Mouse (Mus musculus) liver, embryonic 14.5 days (tissue): ENCODE measurements at regions not wholly inside any gene's neighbourhood (a gene's known extent, or its start where the extent isn't known, plus 50 kb on each side); places are given as distances from the start of the nearest gene placed in this dataset.

Source experiments
- ATAC-seq: fragments of 200-750 bp; cut with Nextera tagmentation; 2 replicates; pipeline ENCODE4 v1.8.0; 2017; ENCODE audit warnings: moderate number of reproducible peaks, mild to moderate bottlenecking, moderate library complexity; ENCODE audit not compliant: insufficient read depth
- DNase-seq, 3 experiments: peaks; one replicate each; pipeline ENCODE4 v3.0.0-alpha.2; 2012 to 2013; ENCODE audit warnings: low read depth in 3 of 3, low spot score in 3 of 3
- H3K27ac ChIP-seq: fragments of 300-500 bp; sonication (generic); 2 replicates; pipeline ENCODE4 v1.5.1; 2014; ENCODE audit warnings: moderate library complexity, mild to moderate bottlenecking, control low read depth, inconsistent platforms
- H3K27me3 ChIP-seq: fragments of 300-500 bp; sonication (generic); 2 replicates; pipeline ENCODE4 v1.6.1; 2014; ENCODE audit warnings: mild to moderate bottlenecking, low read length, moderate library complexity; ENCODE audit not compliant: control insufficient read depth, insufficient read depth
- H3K36me3 ChIP-seq: fragments of 300-500 bp; sonication (generic); replicated peaks from 2 replicates; pipeline ENCODE4 v1.6.1; 2014; ENCODE audit warnings: low read depth; ENCODE audit not compliant: control insufficient read depth, insufficient read depth
- H3K4me1 ChIP-seq, 2 experiments: fragments of 200-500 bp in 1 of 2; fragments of 300-500 bp in 1 of 2; sonication (generic) in 1 of 2; replicated peaks; 2 replicates each; pipeline ENCODE4 v1.6.1; 2012 to 2014; ENCODE audit warnings: antibody characterized with exemption in 1 of 2, inconsistent platforms in 1 of 2, low read length in 1 of 2; ENCODE audit not compliant: control insufficient read depth in 2 of 2, insufficient read depth in 2 of 2
- H3K4me2 ChIP-seq: fragments of 300-500 bp; sonication (generic); 2 replicates; pipeline ENCODE4 v1.6.1; 2014; ENCODE audit warnings: low read depth, mild to moderate bottlenecking, control low read depth, moderate library complexity
- H3K4me3 ChIP-seq, 2 experiments: fragments of 200-500 bp in 1 of 2; fragments of 300-500 bp in 1 of 2; sonication (generic) in 1 of 2; 2 replicates each; pipeline ENCODE4 v1.5.1; 2012 to 2014; ENCODE audit warnings: low read depth in 2 of 2, low read length in 2 of 2, mild to moderate bottlenecking in 2 of 2, control low read depth in 1 of 2, inconsistent platforms in 1 of 2, moderate library complexity in 1 of 2; ENCODE audit not compliant: insufficient read depth in 1 of 2
- H3K9ac ChIP-seq: fragments of 300-500 bp; sonication (generic); replicated peaks from 2 replicates; pipeline ENCODE4 v1.6.1; 2014; ENCODE audit warnings: mild to moderate bottlenecking, control low read depth, moderate library complexity
- H3K9me3 ChIP-seq: fragments of 300-500 bp; sonication (generic); 2 replicates; pipeline ENCODE4 v1.6.1; 2016; ENCODE audit warnings: low read length, mixed read lengths; ENCODE audit not compliant: control insufficient read depth
- CTCF ChIP-seq: IDR thresholded peaks from 2 replicates; pipeline ENCODE4 v1.5.1; 2016; ENCODE audit warnings: antibody characterized with exemption, low read depth, control low read depth
- EP300 ChIP-seq: IDR thresholded peaks from 2 replicates; pipeline ENCODE4 v1.6.1; 2016; ENCODE audit warnings: antibody characterized with exemption, low read depth
- WGBS: fragments of 180-500 bp; shearing (Covaris S2); extraction: QIAGEN DNeasy Blood & Tissue Kit; methylation state at CpG from one replicate; pipeline ENCODE4 v1.1.7; 2014; ENCODE audit not compliant: insufficient replicate concordance; 5-methylcytosine and 5-hydroxymethylcytosine counted together

- H3K9me3 ChIP-seq = no peaks in the 10 kb centered on the region
- no peak overlapping the region for H3K4me2 ChIP-seq
- no peak overlapping the region for H3K9ac ChIP-seq
- no peaks in the 10 kb centered on the region for H3K4me1 ChIP-seq
- TF ChIP-seq EP300 = no peak
- H3K36me3 ChIP-seq = no peaks in the 10 kb centered on the region
- H3K27me3 ChIP-seq = no peaks in the 10 kb centered on the region
- 59% methylated on average over 4 of the region's 4 CpGs for WGBS
- no peak overlapping the region for H3K27ac ChIP-seq
- DNase-seq (no peak), ATAC-seq (no peak)
- no peak overlapping the region for H3K4me3 ChIP-seq
Observed at GRCm38 (mm10) chr5:54242126-54242525, 243.8 kb downstream of the Stim2 start.

- Histone ChIP-seq H3K4me2 (no peak overlapping the region), H3K4me1 (no peaks in the 10 kb centered on the region), H3K27ac (no peak overlapping the region), H3K9me3 (no peaks in the 10 kb centered on the region), H3K27me3 (no peaks in the 10 kb centered on the region), H3K4me3 (no peak overlapping the region), H3K36me3 (no peaks in the 10 kb centered on the region), H3K9ac (no peak overlapping the region)
- ATAC-seq (no peak), DNase-seq (no peak)
- no peak for TF ChIP-seq EP300
- TF ChIP-seq CTCF = no peak
- WGBS = 47% methylated on average over 2 of the region's 2 CpGs
Observed at GRCm38 (mm10) chr5:54252038-54252437, 253.7 kb downstream of the Stim2 start.

- DNase-seq = no peak
- ATAC-seq = no peak
- no peak overlapping the region for H3K4me3 ChIP-seq
- H3K27ac ChIP-seq = no peak overlapping the region
- H3K36me3 ChIP-seq = no peaks in the 10 kb centered on the region
- no peaks in the 10 kb centered on the region for H3K9me3 ChIP-seq
- H3K9ac ChIP-seq = no peak overlapping the region
- TF ChIP-seq EP300 (no peak), CTCF (no peak)
- no peak overlapping the region for H3K4me2 ChIP-seq
- no peaks in the 10 kb centered on the region for H3K4me1 ChIP-seq
- H3K27me3 ChIP-seq = no peaks in the 10 kb centered on the region
- WGBS = 63% methylated on average over 7 of the region's 7 CpGs
Observed at GRCm38 (mm10) chr5:54254005-54254404, 255.7 kb downstream of the Stim2 start.

GRCm38 (mm10) chr5:54258087-54258733 is 259.9 kb downstream of the Stim2 start:
- TF ChIP-seq CTCF = peak; percentile 33; the same call in 1 of the 2 replicates
- no peak for TF ChIP-seq EP300
- Histone ChIP-seq H3K9me3 (no peaks in the 10 kb centered on the region), H3K9ac (no peak overlapping the region), H3K27me3 (no peaks in the 10 kb centered on the region), H3K4me3 (no peak overlapping the region), H3K36me3 (no peaks in the 10 kb centered on the region), H3K27ac (no peak overlapping the region), H3K4me1 (no peaks in the 10 kb centered on the region), H3K4me2 (no peak overlapping the region)
- no peak for ATAC-seq
- DNase-seq = peak in 1 of 3 experiments; percentile 1
- WGBS = 4% methylated on average over 1 of the region's 1 CpGs

- no peaks in the 10 kb centered on the region for H3K4me1 ChIP-seq
- H3K27ac ChIP-seq = no peak overlapping the region
- H3K27me3 ChIP-seq = no peaks in the 10 kb centered on the region
- 57% methylated on average over 9 of the region's 9 CpGs for WGBS
- no peak for ATAC-seq
- H3K4me2 ChIP-seq = no peak overlapping the region
- H3K36me3 ChIP-seq = no peaks in the 10 kb centered on the region
- H3K4me3 ChIP-seq = no peak overlapping the region
- no peak overlapping the region for H3K9ac ChIP-seq
- H3K9me3 ChIP-seq = no peaks in the 10 kb centered on the region
- TF ChIP-seq CTCF (no peak), EP300 (no peak)
- DNase-seq = no peak
Observed at GRCm38 (mm10) chr5:54264867-54265434, 266.7 kb downstream of the Stim2 start.
